Mouse (Mus musculus) thymus, adult 18-20 months (tissue): ENCODE results near the gene Bach1.

ENCODE experiments used
- DNase-seq, 2 experiments: peaks; one replicate each; pipeline ENCODE4 v3.0.0; 2022; ENCODE audit warnings: mixed read lengths in 2 of 2

Bach1 gene

DNA sequence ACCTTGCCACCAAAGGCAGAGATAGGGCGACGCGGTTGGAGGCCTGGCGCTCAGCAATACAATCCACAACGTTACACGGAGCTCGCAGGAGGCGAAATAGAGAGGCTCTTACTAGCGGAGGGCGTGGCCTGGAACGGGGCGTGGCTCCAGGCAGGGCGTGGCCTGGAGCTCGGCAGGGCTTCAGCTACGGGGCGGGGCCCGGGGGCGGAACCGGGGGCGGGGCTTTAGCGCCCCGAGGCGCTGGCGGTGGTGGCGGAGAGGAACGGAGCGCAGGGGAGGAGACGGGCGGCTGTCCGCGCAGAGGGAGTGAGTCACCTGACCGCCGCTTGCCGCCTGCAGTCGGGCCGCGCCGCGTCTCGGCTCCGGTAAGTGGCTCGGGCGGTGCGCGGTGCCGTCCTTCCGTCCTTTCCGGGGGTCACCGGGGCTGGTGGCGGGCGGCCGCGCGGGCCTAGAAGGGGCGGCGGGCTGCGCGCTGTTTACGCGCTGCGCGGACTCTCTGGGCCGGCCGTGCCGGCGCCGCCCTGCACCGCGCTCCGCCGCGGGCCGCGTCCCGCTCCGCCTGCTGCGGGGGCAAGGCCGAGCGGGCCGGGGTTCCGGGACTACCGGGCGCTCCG lies at the start of gene Bach1:
Bach1 (plus strand) TSS at position 254 of the 614 bp plus-strand sequence.
- DNase-seq: peak; percentile 93 to 94

DNA sequence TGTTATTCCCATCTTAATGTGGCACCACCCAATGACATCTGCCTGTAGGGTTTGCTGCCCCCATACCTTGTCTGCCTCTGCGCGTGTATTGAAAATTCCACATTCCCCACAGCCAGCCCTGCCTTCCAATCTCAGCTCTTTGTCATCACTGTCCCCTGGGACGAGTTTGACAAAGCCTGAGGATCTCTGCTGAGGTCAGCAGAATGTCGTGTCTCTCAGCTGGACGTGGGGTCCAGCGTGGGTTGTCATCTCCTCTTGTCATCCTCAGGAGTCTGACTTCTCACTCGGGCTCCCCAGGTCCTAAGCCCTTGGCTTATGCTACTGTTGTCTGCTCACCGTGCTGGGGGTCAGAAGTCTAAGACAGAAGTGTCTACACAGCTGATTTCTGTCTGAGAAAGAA lies 46.4 kb upstream of the Bach1 start:
- DNase-seq: no peak

GRCm38 (mm10) chr16:87652924-87653323 lies 45.8 kb upstream of the Bach1 start:
- no peak for DNase-seq

- peak in 1 of 2 experiments; percentile 46 for DNase-seq
These were observed 44.6 kb upstream of the Bach1 start for GRCm38 (mm10) chr16:87654016-87654575.

DNA sequence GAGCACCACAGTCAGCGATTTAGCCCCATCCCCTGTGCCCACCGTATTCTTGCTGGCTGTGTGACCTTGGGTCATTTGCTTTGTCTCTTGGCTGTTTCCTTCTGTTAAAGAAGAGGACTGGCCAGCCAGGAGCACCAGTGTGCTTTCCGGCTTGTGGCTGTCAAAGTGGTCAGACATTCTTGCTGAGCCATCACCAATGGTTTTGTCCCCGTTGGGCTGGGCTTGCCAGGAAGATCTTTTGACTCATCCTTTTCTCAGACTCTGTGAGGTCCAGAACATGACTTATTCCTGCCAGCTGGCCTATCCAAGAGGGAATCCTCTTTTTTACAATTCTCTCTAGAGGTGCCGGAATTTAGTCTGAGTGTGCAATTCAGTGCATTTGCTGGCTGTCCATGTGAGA lies 43.7 kb upstream of the Bach1 start:
- DNase-seq: no peak

DNA sequence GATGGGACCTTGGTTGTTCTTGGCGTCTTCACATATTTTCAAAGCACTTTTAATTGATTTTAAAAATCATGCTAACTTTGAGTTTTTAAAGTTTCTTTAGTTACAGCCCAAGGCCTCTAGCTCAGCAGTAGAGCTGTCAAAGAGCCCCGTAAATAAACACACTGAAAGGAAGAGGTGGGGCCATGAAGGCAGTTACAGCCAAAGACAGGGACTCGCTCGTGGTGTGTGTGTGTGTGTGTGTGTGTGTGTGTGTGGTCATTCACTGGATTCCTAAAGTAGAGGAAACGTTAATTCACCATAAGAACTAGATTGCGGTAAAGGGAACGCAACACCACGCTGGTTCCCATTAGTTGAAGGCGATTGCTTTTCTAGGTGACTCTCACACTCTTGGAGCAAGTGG lies 43.2 kb upstream of the Bach1 start:
- no peak for DNase-seq

- DNase-seq: no peak
These were observed 42.0 kb upstream of the Bach1 start for GRCm38 (mm10) chr16:87656771-87657170.

GRCm38 (mm10) chr16:87657291-87657690 lies 41.5 kb upstream of the Bach1 start:
- DNase-seq: no peak

- DNase-seq: peak in 1 of 2 experiments; percentile 45
These were observed 37.7 kb upstream of the Bach1 start for GRCm38 (mm10) chr16:87661024-87661471.

GRCm38 (mm10) chr16:87661636-87662035 lies 37.1 kb upstream of the Bach1 start:
- peak; percentile 70 to 82 for DNase-seq

DNA sequence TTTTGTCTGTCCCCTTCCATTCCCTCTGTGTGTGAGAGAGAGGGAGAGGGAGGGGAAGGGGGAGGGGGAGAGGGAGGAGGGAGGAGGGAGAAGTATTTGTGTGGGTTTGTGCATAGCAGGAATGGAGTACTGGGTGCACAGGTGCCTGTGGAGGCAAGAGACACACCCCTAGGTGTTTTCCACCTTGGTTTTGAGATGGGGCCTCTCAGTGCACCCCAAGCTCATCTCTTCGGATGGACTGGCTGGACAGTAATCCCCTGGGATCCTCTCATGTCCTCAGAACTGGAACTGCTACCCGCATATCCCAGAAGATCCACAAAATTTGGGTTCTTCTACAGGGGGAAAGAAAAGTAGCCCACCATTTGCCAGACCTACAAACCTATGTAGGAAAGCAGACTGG lies 36.2 kb upstream of the Bach1 start:
- DNase-seq: no peak

DNA sequence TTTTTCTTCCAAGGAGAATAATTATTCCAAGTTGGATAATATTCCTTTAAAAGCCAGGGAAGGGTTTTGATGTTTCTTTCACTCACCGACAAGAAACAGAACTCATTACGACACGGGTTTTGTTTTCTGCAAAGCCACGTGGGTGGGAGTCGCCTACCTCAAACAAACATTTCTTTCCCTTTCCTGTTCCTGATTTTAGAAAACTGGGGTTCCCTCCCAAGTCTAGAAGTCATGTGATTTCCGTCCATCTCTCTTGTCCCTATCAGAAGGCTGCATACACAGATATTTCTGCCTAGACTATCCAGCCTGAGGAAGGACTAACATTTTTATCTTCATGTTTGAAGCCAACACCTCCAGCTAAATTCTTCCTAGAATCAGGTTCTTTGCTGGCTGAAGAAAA lies 34.9 kb upstream of the Bach1 start:
- no peak for DNase-seq

GRCm38 (mm10) chr16:87665246-87665645 lies 33.5 kb upstream of the Bach1 start:
- DNase-seq: no peak

DNA sequence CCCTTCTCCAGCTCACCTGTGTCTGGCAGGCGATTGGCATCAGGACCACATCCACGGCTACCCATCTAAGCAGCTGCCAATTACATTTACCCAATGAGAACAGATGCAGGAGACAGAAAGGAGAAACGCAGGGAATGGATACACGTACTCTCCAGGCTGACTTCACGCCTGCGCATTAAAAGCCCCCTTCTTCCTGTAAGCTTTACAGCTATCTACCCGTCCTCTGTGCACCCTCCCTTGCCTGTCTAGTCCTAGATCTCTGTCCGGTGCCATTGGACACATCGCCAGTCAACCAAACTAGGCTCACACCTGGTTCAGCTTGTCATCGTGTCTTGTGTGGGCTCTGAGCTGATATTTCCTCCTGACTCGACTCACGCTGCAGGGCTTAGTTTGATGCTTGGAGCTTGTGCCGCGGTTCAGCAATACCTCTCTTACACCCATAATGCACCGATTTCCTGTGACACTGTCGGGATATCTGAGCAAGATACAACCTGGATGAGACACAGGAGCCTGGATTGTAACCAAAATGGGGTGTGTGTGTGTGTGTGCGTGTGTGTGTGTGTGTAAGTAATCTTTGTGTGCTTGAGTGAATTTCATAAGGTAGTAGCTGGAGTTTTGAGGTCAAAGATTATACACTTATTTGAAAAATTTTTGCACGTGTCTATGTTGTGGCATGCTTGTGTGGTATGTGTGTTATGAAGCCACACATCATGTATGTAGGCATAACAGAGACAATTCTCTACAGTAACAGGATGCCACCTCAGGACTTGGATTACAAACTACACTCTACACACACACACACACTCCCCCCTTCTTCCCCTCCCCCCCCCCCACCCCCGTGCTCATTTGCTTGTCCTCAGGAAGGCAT lies 32.8 kb upstream of the Bach1 start:
- no peak for DNase-seq

- DNase-seq: no peak
These were observed 32.1 kb upstream of the Bach1 start for GRCm38 (mm10) chr16:87666620-87667004.

GRCm38 (mm10) chr16:87668002-87668401 lies 30.7 kb upstream of the Bach1 start:
- DNase-seq: no peak

DNA sequence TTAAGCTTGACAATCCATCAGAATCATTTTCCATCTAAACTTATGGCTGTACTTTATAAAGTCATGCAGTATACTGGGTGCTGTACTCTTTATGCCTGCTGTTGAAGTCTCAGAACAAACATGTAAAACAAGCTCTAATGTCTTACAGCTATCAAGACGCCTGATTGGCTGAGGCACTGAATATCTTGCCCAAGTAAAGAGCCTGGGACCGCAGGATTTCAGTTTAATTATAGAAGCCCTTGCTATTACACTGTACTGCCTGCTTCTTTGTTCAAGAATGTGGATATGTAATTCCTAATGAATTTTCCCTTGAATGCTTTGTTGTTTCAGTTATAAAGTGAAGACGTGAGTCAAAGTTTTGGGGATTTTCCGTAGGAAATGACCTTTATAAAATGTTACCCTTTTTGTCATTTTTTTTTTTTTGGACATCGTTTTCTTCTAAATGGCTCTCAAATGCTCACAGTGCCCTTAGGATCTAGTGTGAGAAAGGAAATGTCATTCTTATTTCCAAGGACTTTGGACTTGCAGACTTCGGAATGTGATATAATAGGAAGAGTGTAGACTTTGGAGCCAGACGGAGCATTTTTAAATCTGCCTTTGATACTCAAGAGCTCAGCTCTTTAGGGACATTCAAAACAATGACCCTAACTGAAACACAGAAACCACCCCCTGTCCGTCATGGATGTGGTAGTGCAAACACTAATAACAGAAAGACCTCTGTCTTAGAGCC lies 28.5 kb upstream of the Bach1 start:
- DNase-seq: no peak

DNA sequence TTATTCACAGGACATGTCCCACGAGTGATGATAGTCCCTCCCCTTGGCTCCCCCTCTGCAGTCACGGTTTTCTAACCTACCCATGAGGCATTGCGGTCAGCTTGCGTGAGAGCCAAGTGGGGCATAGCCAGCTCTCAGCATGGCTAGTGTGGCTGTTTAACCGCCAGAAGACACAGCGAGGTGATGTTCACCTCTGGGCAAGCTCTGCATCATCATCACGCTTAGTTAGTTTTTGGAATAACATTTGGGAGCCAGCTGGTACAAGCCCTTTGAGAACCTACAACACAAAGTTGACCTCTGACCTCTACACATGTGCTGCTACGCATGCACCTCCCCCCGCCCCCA lies 28.0 kb upstream of the Bach1 start:
- no peak for DNase-seq

GRCm38 (mm10) chr16:87671336-87671735 lies 27.4 kb upstream of the Bach1 start:
- DNase-seq: no peak

GRCm38 (mm10) chr16:87673155-87673554 lies 25.6 kb upstream of the Bach1 start:
- DNase-seq: no peak

DNA sequence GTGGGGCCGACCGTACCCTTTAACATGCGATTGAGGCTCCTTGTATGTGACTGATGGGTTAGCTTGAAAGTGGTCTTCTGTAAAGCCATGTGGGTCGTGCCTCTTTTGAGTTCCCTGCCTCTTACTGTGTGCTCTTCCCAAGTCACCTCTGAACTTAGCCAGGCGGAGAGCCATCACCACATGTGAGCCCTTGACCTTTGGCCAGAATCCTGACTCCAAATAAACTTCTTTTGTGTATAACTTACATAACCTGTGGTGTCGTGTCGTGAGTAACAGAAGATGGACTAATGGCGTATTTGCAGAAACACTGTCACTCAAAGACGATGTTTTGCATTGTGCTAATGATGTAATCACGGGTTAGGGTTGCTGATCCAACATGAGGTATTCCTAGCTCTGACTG lies 22.6 kb upstream of the Bach1 start:
- DNase-seq: no peak

DNA sequence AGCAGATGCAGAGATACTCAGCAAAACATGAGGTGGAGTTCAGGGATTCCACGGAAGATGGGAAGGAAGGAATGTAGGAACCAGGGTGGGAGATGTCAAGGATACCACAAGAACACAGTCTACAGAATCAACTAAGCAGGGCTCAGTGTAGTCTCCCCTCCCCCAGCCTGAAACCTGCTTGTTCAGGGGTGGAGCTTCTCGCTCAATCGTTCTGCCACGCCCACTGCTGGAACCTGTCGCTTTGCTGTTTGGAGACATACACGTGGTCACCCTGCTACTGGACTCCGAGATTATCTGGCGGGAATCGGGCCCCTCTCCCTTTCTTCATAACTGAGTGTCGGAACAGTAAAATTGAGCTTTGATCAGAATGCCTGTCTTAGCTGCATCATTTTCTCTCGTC lies 20.1 kb upstream of the Bach1 start:
- DNase-seq: no peak

- no peak for DNase-seq
These were observed 17.7 kb upstream of the Bach1 start for GRCm38 (mm10) chr16:87680912-87681634.
